In genomic region chr13:29823906-29824305, GRCm38 (mm10) we compare ENCODE assay signal across 8 mouse cellular contexts. TPM values are rescaled to one million over a fixed set of nuclear protein-coding genes. Genes with fewer than 3 reads are reported as not detected.
DNase-seq lines count a peak whose midpoint lies in the region; ATAC-seq lines count a peak whose summit lies in the region.

No protein-coding gene starts in this region.

- peaks cover 36% of the 10 kb centered on the region for H3K4me1 ChIP-seq in forebrain, embryonic 16.5 days (replicated peaks; ENCODE audit: control insufficient read depth, insufficient read depth, low read length)

- H3K9me3 ChIP-seq in forebrain, embryonic 16.5 days (ENCODE audit: control insufficient read depth, low read length): no peaks in the 10 kb centered on the region

- no peak overlapping the region for H3K9ac ChIP-seq in forebrain, embryonic 16.5 days (replicated peaks; ENCODE audit: low read depth, low read length)

- H3K4me2 ChIP-seq in forebrain, embryonic 16.5 days (ENCODE audit: low read length): 0 out of 2 replicates have a peak overlapping the region, but pooled peaks have one; percentile 4

- peak; percentile 99 for ATAC-seq in cerebellum, adult (ENCODE audit: insufficient number of reproducible peaks, low FRiP score, low TSS enrichment)
- ATAC-seq in forebrain, embryonic 16.5 days: peak; percentile 96
- no peak for ATAC-seq in megakaryocyte, adult 5-6 weeks (ENCODE audit: poor library complexity, severe bottlenecking)

- no peaks in the 10 kb centered on the region for H3K36me3 ChIP-seq in forebrain, embryonic 16.5 days (ENCODE audit: control insufficient read depth, insufficient read depth)

- peak overlapping the region; percentile 86 for H3K27ac ChIP-seq in forebrain, embryonic 16.5 days (ENCODE audit: low read length)

- no peaks in the 10 kb centered on the region for H3K27me3 ChIP-seq in forebrain, embryonic 16.5 days (replicated peaks; ENCODE audit: control insufficient read depth, insufficient read depth, low read length)

- peak; percentile 19 for DNase-seq in ES-CJ7 (ENCODE audit: low read depth, low spot score)
- DNase-seq in left cerebral cortex, adult 18-20 months (ENCODE audit: low spot score in 2 of 2): peak; percentile 35 to 57
- peak; percentile 38 to 62 for DNase-seq in right cerebral cortex, postnatal 36 days (ENCODE audit: low spot score in 2 of 2)
- no peak for DNase-seq in spleen, adult 12 weeks (ENCODE audit: low spot score)
- DNase-seq in spleen, postnatal 14 days (ENCODE audit: low spot score in 2 of 2): no peak

- WGBS in forebrain, embryonic 16.5 days: 15% methylated on average over 9 of the region's 9 CpGs

- H3K4me3 ChIP-seq in forebrain, embryonic 16.5 days (replicated peaks; ENCODE audit: low read length): no peak overlapping the region

RNA-seq across cellular contexts. Expression of gene Cdkal1, which starts 31.6 kb away (rescaled TPM):
- polyA plus RNA-seq in forebrain, embryonic 16.5 days (2015; fragmentation: Nextera tagmentation; extraction: Ambion mirVana): 28.8 and 29.6 TPM in 2 replicates
- total RNA-seq in left cerebral cortex, adult 18-20 months (2021): 10 to 100 TPM; 23.7 to 26.3 TPM
- total RNA-seq in megakaryocyte, adult 5-6 weeks (2015): 12.4 and 13.9 TPM in 2 replicates
- total RNA-seq in megakaryocyte, adult 5-6 weeks (2017): 46.7 and 50.4 TPM in 2 replicates

Comparison
In these comparisons a context has a peak if more than half of its experiments do, and no peak if none do; other contexts are left out.
1. DNase-seq: peak in ES-CJ7 (single experiment), left cerebral cortex, adult 18-20 months (2 of 2) and right cerebral cortex, postnatal 36 days (2 of 2); none in spleen, adult 12 weeks (single experiment) and spleen, postnatal 14 days (0 of 2).